Mouse (Mus musculus) CH12.LX (cell line): Measurements from ENCODE around the gene Proser3. TPM values are rescaled to one million over a fixed set of nuclear protein-coding genes. Genes with fewer than 3 reads are reported as not detected.
A peak's percentile ranks its signal among the peaks of the same experiment; 100 is the strongest.

ENCODE experiments used
- DNase-seq: peaks from one replicate; pipeline ENCODE4 v3.0.0-alpha.2; 2013; ENCODE audit errors: extremely low read depth
- H3K27ac ChIP-seq: 2 replicates; pipeline ENCODE4 v1.5.1; 2012; ENCODE audit warnings: low read depth, mild to moderate bottlenecking, control low read depth, moderate library complexity; ENCODE audit not compliant: insufficient read depth
- H3K27me3 ChIP-seq: replicated peaks from 2 replicates; pipeline ENCODE3; 2012; ENCODE audit warnings: inconsistent platforms
- H3K36me3 ChIP-seq, 2 experiments: replicated peaks in 1 of 2; 2 replicates each; pipeline versions ENCODE3 to v1.6.1; 2012; ENCODE audit warnings: inconsistent platforms in 1 of 2, low read length in 1 of 2, mild to moderate bottlenecking in 1 of 2, mixed read lengths in 1 of 2, moderate library complexity in 1 of 2; ENCODE audit not compliant: control insufficient read depth in 1 of 2, insufficient read depth in 1 of 2
- H3K4me1 ChIP-seq, 2 experiments: 2 replicates each; pipeline ENCODE4 v1.6.1; 2012; ENCODE audit warnings: inconsistent platforms in 1 of 2, moderate library complexity in 1 of 2; ENCODE audit not compliant: insufficient read depth in 2 of 2, control insufficient read depth in 1 of 2
- H3K4me2 ChIP-seq: 2 replicates; pipeline ENCODE4 v1.6.1; 2012; ENCODE audit warnings: low read depth, mild to moderate bottlenecking, control low read depth; ENCODE audit not compliant: poor library complexity, insufficient read depth, severe bottlenecking
- H3K4me3 ChIP-seq, 3 experiments: fragments of 150-350 bp in 1 of 3; sonication (generic) in 1 of 3; replicated peaks in 1 of 3; 2 replicates each; pipeline versions ENCODE3 to v1.5.1; 2011 to 2012; ENCODE audit warnings: low read depth in 2 of 3, low read length in 2 of 3, mild to moderate bottlenecking in 2 of 3, moderate library complexity in 2 of 3, control low read depth in 1 of 3, improper control_type of control experiment in 1 of 3, inconsistent platforms in 1 of 3, mixed read lengths in 1 of 3; ENCODE audit not compliant: poor library complexity in 1 of 3
- H3K79me2 ChIP-seq: replicated peaks from 2 replicates; pipeline ENCODE4 v1.6.1; 2012; ENCODE audit warnings: mild to moderate bottlenecking, moderate library complexity; ENCODE audit not compliant: control insufficient read depth, poor library complexity, insufficient read depth, severe bottlenecking; ENCODE audit errors: extremely low read depth
- H3K9ac ChIP-seq: 2 replicates; pipeline ENCODE4 v1.6.1; 2012; ENCODE audit warnings: low read depth, mild to moderate bottlenecking, control low read depth, moderate library complexity; ENCODE audit not compliant: insufficient read depth
- H3K9me3 ChIP-seq: replicated peaks from 2 replicates; pipeline ENCODE3; 2012; ENCODE audit warnings: low read length, inconsistent platforms, mixed read lengths
- BHLHE40 ChIP-seq: IDR thresholded peaks from 2 replicates; pipeline ENCODE4 v1.6.1; 2011; ENCODE audit warnings: mild to moderate bottlenecking, low read depth, low read length, improper control_type of control experiment
- CHD1 ChIP-seq: IDR thresholded peaks from 2 replicates; pipeline ENCODE4 v1.6.1; 2012; ENCODE audit warnings: low read depth, low read length, improper control_type of control experiment, inconsistent platforms
- CHD2 ChIP-seq: IDR thresholded peaks from 2 replicates; pipeline ENCODE4 v1.6.1; 2011; ENCODE audit warnings: low read length, improper control_type of control experiment
- CTCF ChIP-seq, 2 experiments: IDR thresholded peaks in 1 of 2; conservative IDR thresholded peaks in 1 of 2; 2 replicates each; pipeline ENCODE4 v1.5.1; 2011 to 2012; ENCODE audit warnings: low read depth in 2 of 2, low read length in 2 of 2, improper control_type of control experiment in 1 of 2, inconsistent platforms in 1 of 2, mild to moderate bottlenecking in 1 of 2, moderate library complexity in 1 of 2
- E2F4 ChIP-seq: IDR thresholded peaks from 2 replicates; pipeline ENCODE4 v1.6.1; 2011; ENCODE audit warnings: low read depth, low read length, improper control_type of control experiment; ENCODE audit not compliant: insufficient replicate concordance
- ELF1 ChIP-seq: IDR thresholded peaks from 2 replicates; pipeline ENCODE4 v1.6.1; 2014; ENCODE audit warnings: low read depth, mild to moderate bottlenecking, inconsistent platforms, low read length, improper control_type of control experiment
- EP300 ChIP-seq: IDR thresholded peaks from 2 replicates; pipeline ENCODE4 v1.6.1; 2011; ENCODE audit warnings: low read length, improper control_type of control experiment
- ETS1 ChIP-seq: conservative IDR thresholded peaks from 2 replicates; pipeline ENCODE4 v1.6.1; 2012; ENCODE audit warnings: low read depth, mild to moderate bottlenecking, inconsistent platforms, low read length, improper control_type of control experiment, moderate library complexity
- GABPA ChIP-seq: IDR thresholded peaks from 2 replicates; pipeline ENCODE4 v1.6.1; 2012; ENCODE audit warnings: low read depth, low read length, improper control_type of control experiment, inconsistent platforms; ENCODE audit not compliant: insufficient replicate concordance
- HCFC1 ChIP-seq: IDR thresholded peaks from 2 replicates; pipeline ENCODE4 v1.6.1; 2012; ENCODE audit warnings: low read depth, mild to moderate bottlenecking, inconsistent platforms, low read length, improper control_type of control experiment
- IRF4 ChIP-seq: IDR thresholded peaks from 2 replicates; pipeline ENCODE4 v1.6.1; 2014; ENCODE audit warnings: low read depth, mild to moderate bottlenecking, inconsistent platforms, low read length, improper control_type of control experiment
- JUN ChIP-seq: IDR thresholded peaks from 2 replicates; pipeline ENCODE4 v1.6.1; 2011; ENCODE audit warnings: low read depth, mild to moderate bottlenecking, low read length, improper control_type of control experiment, moderate library complexity; ENCODE audit not compliant: insufficient read depth
- JUND ChIP-seq: conservative IDR thresholded peaks from 2 replicates; pipeline ENCODE4 v1.6.1; 2011; ENCODE audit warnings: low read depth, low read length, improper control_type of control experiment
- KAT2A ChIP-seq: IDR thresholded peaks from 2 replicates; pipeline ENCODE4 v1.6.1; 2012; ENCODE audit warnings: low read length, improper control_type of control experiment, inconsistent platforms; ENCODE audit not compliant: insufficient replicate concordance
- MAFK ChIP-seq: IDR thresholded peaks from 2 replicates; pipeline ENCODE4 v1.6.1; 2011; ENCODE audit warnings: low read length, improper control_type of control experiment; ENCODE audit not compliant: insufficient replicate concordance
- MAX ChIP-seq: IDR thresholded peaks from 2 replicates; pipeline ENCODE4 v1.6.1; 2011; ENCODE audit warnings: low read length, improper control_type of control experiment
- MAZ ChIP-seq: IDR thresholded peaks from 2 replicates; pipeline ENCODE4 v1.6.1; 2012; ENCODE audit warnings: low read depth, mild to moderate bottlenecking, inconsistent platforms, low read length, improper control_type of control experiment, moderate library complexity
- MEF2A ChIP-seq: IDR thresholded peaks from 2 replicates; pipeline ENCODE4 v1.6.1; 2014; ENCODE audit warnings: low read depth, mild to moderate bottlenecking, inconsistent platforms, low read length, improper control_type of control experiment, borderline replicate concordance
- MXI1 ChIP-seq: IDR thresholded peaks from 2 replicates; pipeline ENCODE4 v1.6.1; 2011; ENCODE audit warnings: mild to moderate bottlenecking, low read depth, low read length, improper control_type of control experiment
- MYC ChIP-seq: IDR thresholded peaks from 2 replicates; pipeline ENCODE4 v1.6.1; 2011; ENCODE audit warnings: low read depth, mild to moderate bottlenecking, improper control_type of control experiment, low read length
- NELFE ChIP-seq: IDR thresholded peaks from 2 replicates; pipeline ENCODE4 v1.6.1; 2011; ENCODE audit warnings: low read depth, low read length, improper control_type of control experiment
- NRF1 ChIP-seq: IDR thresholded peaks from 2 replicates; pipeline ENCODE4 v1.6.1; 2014; ENCODE audit warnings: low read depth, mild to moderate bottlenecking, inconsistent platforms, low read length, improper control_type of control experiment, moderate library complexity
- PAX5 ChIP-seq: IDR thresholded peaks from 2 replicates; pipeline ENCODE4 v1.6.1; 2012; ENCODE audit warnings: low read length, inconsistent platforms, mixed read lengths
- POLR2A ChIP-seq: IDR thresholded peaks from 2 replicates; pipeline ENCODE4 v1.6.1; 2011; ENCODE audit warnings: low read depth, mild to moderate bottlenecking, improper control_type of control experiment, low read length
- POLR2AphosphoS2 ChIP-seq: IDR thresholded peaks from 2 replicates; pipeline ENCODE4 v1.6.1; 2011; ENCODE audit warnings: low read depth, low read length, improper control_type of control experiment
- RAD21 ChIP-seq: IDR thresholded peaks from 2 replicates; pipeline ENCODE4 v1.6.1; 2011; ENCODE audit warnings: low read depth, mild to moderate bottlenecking, low read length, improper control_type of control experiment, moderate library complexity
- RCOR1 ChIP-seq: conservative IDR thresholded peaks from 2 replicates; pipeline ENCODE4 v1.6.1; 2012; ENCODE audit warnings: low read depth, mild to moderate bottlenecking, inconsistent platforms, low read length, improper control_type of control experiment
- SIN3A ChIP-seq: IDR thresholded peaks from 2 replicates; pipeline ENCODE4 v1.6.1; 2012; ENCODE audit warnings: low read length, improper control_type of control experiment, inconsistent platforms
- SMC3 ChIP-seq: IDR thresholded peaks from 2 replicates; pipeline ENCODE4 v1.6.1; 2011; ENCODE audit warnings: low read depth, low read length, improper control_type of control experiment
- TBP ChIP-seq: conservative IDR thresholded peaks from 2 replicates; pipeline ENCODE4 v1.6.1; 2011; ENCODE audit warnings: low read depth, low read length, improper control_type of control experiment
- TCF12 ChIP-seq: IDR thresholded peaks from 2 replicates; pipeline ENCODE4 v1.6.1; 2014; ENCODE audit warnings: low read depth, mild to moderate bottlenecking, inconsistent platforms, low read length, improper control_type of control experiment
- UBTF ChIP-seq: IDR thresholded peaks from 2 replicates; pipeline ENCODE4 v1.6.1; 2012; ENCODE audit warnings: low read depth, mild to moderate bottlenecking, inconsistent platforms, low read length, improper control_type of control experiment, moderate library complexity
- USF1 ChIP-seq: IDR thresholded peaks from 2 replicates; pipeline ENCODE4 v1.6.1; 2014; ENCODE audit warnings: low read depth, mild to moderate bottlenecking, inconsistent platforms, low read length, improper control_type of control experiment
- USF2 ChIP-seq: conservative IDR thresholded peaks from 2 replicates; pipeline ENCODE4 v1.6.1; 2011; ENCODE audit warnings: low read depth, low read length, improper control_type of control experiment
- ZC3H11A ChIP-seq: IDR thresholded peaks from 2 replicates; pipeline ENCODE4 v1.6.1; 2012; ENCODE audit warnings: low read depth, mild to moderate bottlenecking, inconsistent platforms, low read length, improper control_type of control experiment
- ZKSCAN1 ChIP-seq: IDR thresholded peaks from 2 replicates; pipeline ENCODE4 v1.6.1; 2012; ENCODE audit warnings: low read depth, inconsistent platforms, low read length, improper control_type of control experiment, borderline replicate concordance
- ZMIZ1 ChIP-seq: IDR thresholded peaks from 2 replicates; pipeline ENCODE4 v1.6.1; 2012; ENCODE audit warnings: low read depth, mild to moderate bottlenecking, inconsistent platforms, low read length, improper control_type of control experiment
- ZNF384 ChIP-seq: IDR thresholded peaks from 2 replicates; pipeline ENCODE4 v1.6.1; 2012; ENCODE audit warnings: low read depth, low read length, improper control_type of control experiment, inconsistent platforms
- dilution Hi-C: fragments of 300-500 bp; cut with MboI; formaldehyde crosslinking; loops from 2 replicates; pipeline ENCODE4 v1.14.3; 2020; ENCODE audit warnings: low sequenced_read_pairs; ENCODE audit not compliant: extremely low pct_unique_long_range_greater_than_20kb, extremely low pct_ligation_motif_present
- in situ Hi-C: fragments of 300-500 bp; cut with MboI; formaldehyde crosslinking; loops from 3 replicates; pipeline ENCODE4 v1.14.3; 2019; ENCODE audit warnings: low sequenced_read_pairs, low pct_ligation_motif_present, low pct_unique_long_range_greater_than_20kb, mixed read lengths
- polyA plus RNA-seq: library from polyadenylated mRNA; unstranded; fragments of >175 nt; gene quantifications from 2 replicates; pipeline ENCODE4 v1.2.1, GENCODE M21; 2012; ENCODE audit warnings: low read depth; ENCODE audit not compliant: insufficient read length
- total RNA-seq, 2 experiments: library from RNA; depleted of rRNA; stranded (reverse); fragments of 300-350 nt in 1 of 2; fragments of >200 nt in 1 of 2; gene quantifications; 2 replicates each; pipeline ENCODE4 v1.2.3; 2012 to 2014

Gene Proser3
- total and polyA plus RNA-seq, 3 experiments: 2.0 to 6.0 (median 5.9) TPM

- dilution Hi-C loops (no loop called here), in situ Hi-C loops (no loop called here)
- Histone ChIP-seq H3K79me2 (peaks cover 58% of the 10 kb centered on the region), H3K27me3 (no peaks in the 10 kb centered on the region), H3K9me3 (no peaks in the 10 kb centered on the region), H3K9ac (peak overlapping the region; percentile 74), H3K4me2 (peak overlapping the region; percentile 93), H3K27ac (peak overlapping the region; percentile 100), H3K36me3 (peaks cover 23 to 40% of the 10 kb centered on the region in 2 experiments), H3K4me1 (peaks cover 7 to 35% of the 10 kb centered on the region in 2 experiments; a peak in 3 of 4 replicates), H3K4me3 (peak overlapping the region; percentile 84 to 93 (median 89))
- TF ChIP-seq MAFK (no peak), CHD1 (peak; percentile 39; the same call in 1 of the 2 replicates), HCFC1 (peak; percentile 17; the same call in 1 of the 2 replicates), E2F4 (no peak), PAX5 (no peak), SMC3 (peak; percentile 86), MXI1 (peak; percentile 71), USF1 (no peak), RCOR1 (no peak), ELF1 (peak; percentile 48; the same call in 1 of the 2 replicates), IRF4 (no peak; the same call in none of the 2 replicates), NRF1 (peak; percentile 54), BHLHE40 (peak; percentile 30; the same call in 1 of the 2 replicates), MAZ (0 out of 2 replicates have a peak, but pooled peaks have one; percentile 36), TBP (no peak), JUN (no peak), MAX (no peak; the same call in 1 of the 2 replicates), ZC3H11A (0 out of 2 replicates have a peak, but pooled peaks have one; percentile 26), TCF12 (no peak), NELFE (no peak), GABPA (no peak), CTCF (conservative IDR thresholded peaks at IDR 0.05 in 1 of 2, IDR thresholded peaks at IDR 0.05 in 1 of 2; ENCODE audit: low read depth in 2 of 2, low read length in 2 of 2) (peak; percentile 72 to 93), ETS1 (no peak), SIN3A (peak; percentile 36; the same call in 1 of the 2 replicates), POLR2AphosphoS2 (no peak), ZMIZ1 (peak; percentile 32; the same call in 1 of the 2 replicates), RAD21 (peak; percentile 87), MEF2A (0 out of 2 replicates have a peak, but pooled peaks have one; percentile 8), KAT2A (0 out of 2 replicates have a peak, but pooled peaks have one; percentile 9), EP300 (no peak), CHD2 (no peak), JUND (no peak), USF2 (no peak), ZNF384 (no peak), UBTF (no peak), POLR2A (no peak), MYC (peak; percentile 34; the same call in 1 of the 2 replicates), ZKSCAN1 (no peak)
- DNase-seq: peak; percentile 75
Observed at GRCm38 (mm10) chr7:30589435-30590301, 37.6 kb upstream of the Proser3 start.
